In the genomic region with DNA sequence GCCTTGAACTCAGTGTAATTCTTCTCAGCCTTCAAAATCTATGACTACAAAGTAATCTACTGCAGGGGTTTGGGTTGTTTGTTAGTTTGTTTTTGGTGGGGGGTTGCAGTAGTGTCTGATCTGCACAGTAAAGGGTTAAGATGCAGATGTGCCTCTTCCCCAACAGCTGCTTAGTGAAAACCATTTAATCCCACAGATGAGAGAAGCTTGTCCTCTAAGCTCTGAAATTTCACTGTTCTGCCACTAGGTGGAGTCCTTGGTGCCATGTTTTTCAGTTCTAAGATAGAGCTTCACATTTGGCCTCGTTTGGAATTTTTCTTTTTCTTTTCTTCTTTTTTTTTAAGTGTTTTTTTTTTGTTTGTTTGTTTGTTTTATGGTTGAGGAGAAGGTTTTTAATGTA, we compare ENCODE assay signal across 9 mouse cellular contexts. TPM values are rescaled to one million over a fixed set of nuclear protein-coding genes. Genes with fewer than 3 reads are reported as not detected.
DNase-seq lines count a peak whose midpoint lies in the region; ATAC-seq and TF ChIP-seq lines count a peak whose summit lies in the region.
"Had no signal": no experiment of that assay in that cellular context is flagged by ENCODE, and none has a peak within 500 bp of the region (broad histone marks: within the 10 kb centered on the region; RNA-seq: fewer than 3 reads in every experiment).

No protein-coding gene starts in this region.

- peak; percentile 69 for DNase-seq in heart, postnatal 0 days (ENCODE audit: low spot score)
- no peak for DNase-seq in heart, embryonic 10.5 days (ENCODE audit: low spot score)
- DNase-seq in spleen, adult 2 months (ENCODE audit: low read depth in 1 of 2, low spot score in 2 of 2): no peak
- DNase-seq in spleen, postnatal 14 days (ENCODE audit: low spot score in 2 of 2): no peak
- peak; percentile 56 for DNase-seq in c-Kit-negative CD71-positive TER-119-positive erythroid progenitor cells, embryonic 14.5 days (ENCODE audit: low read depth, low spot score)
- no peak for DNase-seq in liver, postnatal 0 days
- DNase-seq in urinary bladder, postnatal 25 days (ENCODE audit: low spot score): no peak
- no peak for DNase-seq in gastrocnemius, postnatal 10 days

- H3K27ac ChIP-seq in heart, postnatal 0 days (ENCODE audit: low read depth): no peak overlapping the region
- H3K27ac ChIP-seq in heart, embryonic 10.5 days: no peak overlapping the region
- no peak overlapping the region for H3K27ac ChIP-seq in spleen, adult 2 months (ENCODE audit: insufficient read depth, low read length)
- no peak overlapping the region for H3K27ac ChIP-seq in liver, postnatal 0 days (ENCODE audit: low read depth)
- H3K27ac ChIP-seq: embryonic facial prominence, embryonic 12.5 days had no signal

- peaks cover 86% of the 10 kb centered on the region for H3K36me3 ChIP-seq in heart, postnatal 0 days (replicated peaks; ENCODE audit: control insufficient read depth, insufficient read depth, low read length)
- peaks cover 94% of the 10 kb centered on the region for H3K36me3 ChIP-seq in heart, embryonic 10.5 days
- H3K36me3 ChIP-seq in spleen, adult 2 months (ENCODE audit: control insufficient read depth, insufficient read depth, low read length): peaks cover 36% of the 10 kb centered on the region
- peaks cover 86% of the 10 kb centered on the region for H3K36me3 ChIP-seq in liver, postnatal 0 days (replicated peaks; ENCODE audit: insufficient read depth, low read length)

- H3K4me2 ChIP-seq in heart, postnatal 0 days (ENCODE audit: low read depth, low read length): no peak overlapping the region
- H3K4me2 ChIP-seq in liver, postnatal 0 days (ENCODE audit: low read depth, low read length): no peak overlapping the region
- H3K4me2 ChIP-seq: embryonic facial prominence, embryonic 12.5 days had no signal

- H3K9ac ChIP-seq in heart, postnatal 0 days (replicated peaks; ENCODE audit: low read depth, low read length): no peak overlapping the region
- no peak overlapping the region for H3K9ac ChIP-seq in liver, postnatal 0 days (replicated peaks)
- H3K9ac ChIP-seq: embryonic facial prominence, embryonic 12.5 days had no signal

- no peaks in the 10 kb centered on the region for H3K4me1 ChIP-seq in heart, postnatal 0 days (ENCODE audit: control insufficient read depth, insufficient read depth)
- no peaks in the 10 kb centered on the region for H3K4me1 ChIP-seq in heart, embryonic 10.5 days
- no peaks in the 10 kb centered on the region for H3K4me1 ChIP-seq in spleen, adult 2 months (ENCODE audit: control insufficient read depth, insufficient read depth, insufficient read length)
- peaks cover 3% of the 10 kb centered on the region; the same call in 1 of the 2 replicates for H3K4me1 ChIP-seq in liver, postnatal 0 days (ENCODE audit: insufficient read depth)
- H3K4me1 ChIP-seq: embryonic facial prominence, embryonic 12.5 days had no signal

- no peak for TF ChIP-seq POLR2A in spleen, adult 2 months (IDR thresholded peaks at IDR 0.05; ENCODE audit: low read depth, low read length)

- peak; percentile 75 for TF ChIP-seq CTCF in heart, postnatal 0 days (IDR thresholded peaks at IDR 0.05; ENCODE audit: low read depth)
- TF ChIP-seq CTCF in spleen, adult 2 months (IDR thresholded peaks at IDR 0.05; ENCODE audit: extremely low read depth, insufficient read depth, insufficient read length, insufficient replicate concordance): 0 out of 2 replicates have a peak, but pooled peaks have one; percentile 22
- TF ChIP-seq CTCF in liver, postnatal 0 days (IDR thresholded peaks at IDR 0.05; ENCODE audit: low read depth): peak; percentile 88

- WGBS in heart, postnatal 0 days: 3% methylated on average over 1 of the region's 1 CpGs
- 28% methylated on average over 1 of the region's 1 CpGs for WGBS in heart, embryonic 10.5 days
- WGBS in spleen, adult 2 months: 0% methylated on average over 1 of the region's 1 CpGs
- WGBS in liver, postnatal 0 days (ENCODE audit: insufficient replicate concordance): 7% methylated on average over 1 of the region's 1 CpGs

- no peak for TF ChIP-seq EP300 in heart, postnatal 0 days (IDR thresholded peaks at IDR 0.05; ENCODE audit: low read depth)
- TF ChIP-seq EP300 in liver, postnatal 0 days (IDR thresholded peaks at IDR 0.05; ENCODE audit: low read depth): no peak

- no peak overlapping the region for H3K4me3 ChIP-seq in heart, postnatal 0 days (ENCODE audit: low read depth, low read length)
- H3K4me3 ChIP-seq in heart, embryonic 10.5 days: no peak overlapping the region
- H3K4me3 ChIP-seq in spleen, adult 2 months (ENCODE audit: extremely low read depth, insufficient read depth, insufficient read length): no peak overlapping the region
- no peak overlapping the region for H3K4me3 ChIP-seq in liver, postnatal 0 days (ENCODE audit: low read depth, low read length)
- H3K4me3 ChIP-seq: embryonic facial prominence, embryonic 12.5 days had no signal

- no peak for ATAC-seq in heart, postnatal 0 days (ENCODE audit: insufficient read depth, low read depth)
- ATAC-seq in liver, postnatal 0 days: peak; percentile 45; the same call in 1 of the 2 replicates

- no peaks in the 10 kb centered on the region for H3K9me3 ChIP-seq in heart, postnatal 0 days (replicated peaks; ENCODE audit: control insufficient read depth, low read length)
- H3K9me3 ChIP-seq in heart, embryonic 10.5 days: no peaks in the 10 kb centered on the region
- no peaks in the 10 kb centered on the region for H3K9me3 ChIP-seq in liver, postnatal 0 days (ENCODE audit: low read length)
- H3K9me3 ChIP-seq: embryonic facial prominence, embryonic 12.5 days had no signal

- H3K27me3 ChIP-seq in heart, postnatal 0 days (ENCODE audit: control insufficient read depth, insufficient read depth, low read length): no peaks in the 10 kb centered on the region
- no peaks in the 10 kb centered on the region for H3K27me3 ChIP-seq in heart, embryonic 10.5 days (ENCODE audit: insufficient read depth, poor library complexity, severe bottlenecking)
- H3K27me3 ChIP-seq in spleen, adult 2 months (ENCODE audit: control insufficient read depth, insufficient read depth, low read length): no peaks in the 10 kb centered on the region
- H3K27me3 ChIP-seq in liver, postnatal 0 days (ENCODE audit: insufficient read depth, low read length): no peaks in the 10 kb centered on the region
- H3K27me3 ChIP-seq: embryonic facial prominence, embryonic 12.5 days had no signal

RNA-seq across cellular contexts. Expression of gene Sde2, which starts 12.7 kb away (rescaled TPM):
- 9.8 and 16.9 TPM in 2 replicates for total RNA-seq in heart, postnatal 0 days (2014; rRNA removed; ENCODE audit: low replicate concordance)
- polyA plus RNA-seq in heart, postnatal 0 days (2015; fragmentation: Nextera tagmentation; extraction: Ambion mirVana): 14.4 and 15.8 TPM in 2 replicates
- polyA plus RNA-seq in heart, embryonic 10.5 days (2016; fragmentation: Nextera tagmentation; extraction: Ambion mirVana): 32.3 and 39.8 TPM in 2 replicates
- polyA plus RNA-seq in spleen, adult 2 months (2012; rRNA removed): 7.1 and 9.3 TPM in 2 replicates
- polyA plus RNA-seq in liver, postnatal 0 days (2015; fragmentation: Nextera tagmentation; extraction: Ambion mirVana): 11.5 and 11.8 TPM in 2 replicates
- total RNA-seq in gastrocnemius, postnatal 10 days (2021): 10 to 100 TPM in 1 of 2 experiments, 1 to 10 TPM in 1; 8.7 to 11.4 TPM

RNA-seq across cellular contexts. Expression of gene Lefty2, which starts 29.3 kb away (rescaled TPM):
- total RNA-seq in heart, postnatal 0 days (2014; rRNA removed; ENCODE audit: low replicate concordance): not detected in 2 replicates
- 0.05 and 0.07 TPM in 2 replicates for polyA plus RNA-seq in heart, postnatal 0 days (2015; fragmentation: Nextera tagmentation; extraction: Ambion mirVana)
- 0.23 TPM in 2 replicates for polyA plus RNA-seq in heart, embryonic 10.5 days (2016; fragmentation: Nextera tagmentation; extraction: Ambion mirVana)
- polyA plus RNA-seq in spleen, adult 2 months (2012; rRNA removed): not detected in 2 replicates
- polyA plus RNA-seq in liver, postnatal 0 days (2015; fragmentation: Nextera tagmentation; extraction: Ambion mirVana): not detected in 2 replicates
- not detected for total RNA-seq in gastrocnemius, postnatal 10 days (2021)

RNA-seq across cellular contexts. Expression of gene Pycr2, which starts 40.5 kb away (rescaled TPM):
- 33.0 and 36.4 TPM in 2 replicates for total RNA-seq in heart, postnatal 0 days (2014; rRNA removed; ENCODE audit: low replicate concordance)
- polyA plus RNA-seq in heart, postnatal 0 days (2015; fragmentation: Nextera tagmentation; extraction: Ambion mirVana): 34.1 and 35.5 TPM in 2 replicates
- polyA plus RNA-seq in heart, embryonic 10.5 days (2016; fragmentation: Nextera tagmentation; extraction: Ambion mirVana): 89.4 and 114 TPM in 2 replicates
- 41.7 and 53.9 TPM in 2 replicates for polyA plus RNA-seq in spleen, adult 2 months (2012; rRNA removed)
- polyA plus RNA-seq in liver, postnatal 0 days (2015; fragmentation: Nextera tagmentation; extraction: Ambion mirVana): 33.3 and 43.4 TPM in 2 replicates
- total RNA-seq in gastrocnemius, postnatal 10 days (2021): 10 to 100 TPM; 19.9 to 20.6 TPM

RNA-seq across cellular contexts. Expression of gene H3f3a, which starts 49.9 kb away (rescaled TPM):
- total RNA-seq in heart, postnatal 0 days (2014; rRNA removed; ENCODE audit: low replicate concordance): 1,123 and 1,337 TPM in 2 replicates
- polyA plus RNA-seq in heart, postnatal 0 days (2015; fragmentation: Nextera tagmentation; extraction: Ambion mirVana): 1,661 and 1,734 TPM in 2 replicates
- 1,530 and 1,842 TPM in 2 replicates for polyA plus RNA-seq in heart, embryonic 10.5 days (2016; fragmentation: Nextera tagmentation; extraction: Ambion mirVana)
- 361 and 391 TPM in 2 replicates for polyA plus RNA-seq in spleen, adult 2 months (2012; rRNA removed)
- 1,306 and 1,327 TPM in 2 replicates for polyA plus RNA-seq in liver, postnatal 0 days (2015; fragmentation: Nextera tagmentation; extraction: Ambion mirVana)
- 100 to 1,000 TPM; 573 to 601 TPM for total RNA-seq in gastrocnemius, postnatal 10 days (2021)

Comparison
In these comparisons a context has a peak if more than half of its experiments do, and no peak if none do; other contexts are left out.
1. DNase-seq: peak in heart, postnatal 0 days (single experiment) and c-Kit-negative CD71-positive TER-119-positive erythroid progenitor cells, embryonic 14.5 days (single experiment); none in heart, embryonic 10.5 days (single experiment), spleen, adult 2 months (0 of 2), spleen, postnatal 14 days (0 of 2), liver, postnatal 0 days (single experiment), urinary bladder, postnatal 25 days (single experiment) and gastrocnemius, postnatal 10 days (single experiment).
2. CTCF ChIP-seq: peak in every context shown above with its lines; median percentile 88 in liver, postnatal 0 days; 75 in heart, postnatal 0 days; 22 in spleen, adult 2 months.